Mouse (Mus musculus) erythroblast, embryonic 14.5 days (primary cell): ENCODE measurements at regions not wholly inside any gene's neighbourhood (a gene's known extent, or its start where the extent isn't known, plus 50 kb on each side); places are given as distances from the start of the nearest gene placed in this dataset.
"Not testable (repeated sequence)": the region's sequence is repeated elsewhere in the genome, so short reads cannot be mapped to it uniquely, and the experiment has no call there.

ENCODE experiments used
- GATA1 ChIP-seq: IDR thresholded peaks from 2 replicates; pipeline ENCODE4 v1.6.1; 2012; ENCODE audit warnings: low read length, inconsistent platforms, mixed read lengths
- TAL1 ChIP-seq: IDR thresholded peaks from 3 replicates; pipeline ENCODE4 v1.6.1; 2012; ENCODE audit warnings: low read length, inconsistent platforms, mixed read lengths

- TF ChIP-seq GATA1, TAL1: not testable (repeated sequence)
These were observed 835.1 kb downstream of the Adam6a start for GRCm38 (mm10) chr12:114378696-114379350.
